Mouse (Mus musculus) erythroblast, embryonic 14.5 days (primary cell): Measurements from ENCODE around the gene Max.

Source experiments
- GATA1 ChIP-seq: IDR thresholded peaks from 2 replicates; pipeline ENCODE4 v1.6.1; 2012; ENCODE audit warnings: low read length, inconsistent platforms, mixed read lengths
- TAL1 ChIP-seq: IDR thresholded peaks from 3 replicates; pipeline ENCODE4 v1.6.1; 2012; ENCODE audit warnings: low read length, inconsistent platforms, mixed read lengths

GRCm38 (mm10) chr12:76972669-76973068 is 10.7 kb upstream of the Max start:
- no peak for TF ChIP-seq TAL1
- TF ChIP-seq GATA1, result no peak
